8 mouse cellular contexts compared by ENCODE assay signal in the genomic region with DNA sequence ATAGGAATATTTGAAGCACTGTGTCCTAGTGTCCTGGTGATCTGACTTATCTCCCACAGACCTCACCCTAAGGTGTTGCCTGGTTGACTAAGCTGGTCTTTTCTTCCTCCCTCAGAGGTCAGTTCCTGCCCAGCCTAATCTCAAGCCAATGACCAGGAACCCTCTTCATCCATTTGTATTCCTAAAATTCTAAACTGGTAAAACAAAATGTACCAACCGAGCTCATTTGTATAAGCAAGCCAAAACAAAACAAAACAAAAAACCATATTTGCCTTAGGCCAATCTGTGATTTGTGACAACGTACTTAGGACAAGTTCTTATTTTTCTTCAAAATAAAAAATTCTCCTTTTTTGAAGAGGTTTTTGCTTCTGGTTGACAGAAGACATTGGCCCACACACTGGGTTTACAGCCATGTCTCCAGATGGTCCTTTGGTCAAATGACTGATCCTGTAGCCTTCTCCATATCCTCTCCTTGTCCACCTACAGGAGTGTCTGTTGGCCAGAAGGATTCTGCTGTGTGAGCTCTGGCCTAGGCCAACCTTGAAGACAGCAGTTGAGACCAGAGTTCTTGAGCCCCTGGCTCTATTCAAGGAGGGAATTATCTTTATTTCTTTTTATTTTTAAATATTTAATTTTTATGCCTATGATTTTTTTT. TPM values are rescaled to one million over a fixed set of nuclear protein-coding genes. Genes with fewer than 3 reads are reported as not detected.
DNase-seq lines count a peak whose midpoint lies in the region; ATAC-seq and TF ChIP-seq lines count a peak whose summit lies in the region.

No protein-coding gene starts in this region.

- H3K27me3 ChIP-seq in heart, postnatal 0 days (ENCODE audit: control insufficient read depth, insufficient read depth, low read length): no peaks in the 10 kb centered on the region
- H3K27me3 ChIP-seq in hindbrain, embryonic 12.5 days: no peaks in the 10 kb centered on the region
- H3K27me3 ChIP-seq in midbrain, embryonic 12.5 days: no peaks in the 10 kb centered on the region

- H3K36me3 ChIP-seq in heart, postnatal 0 days (replicated peaks; ENCODE audit: control insufficient read depth, insufficient read depth, low read length): 0 out of 2 replicates have a peak, but pooled peaks cover 5% of the 10 kb centered on the region
- H3K36me3 ChIP-seq in hindbrain, embryonic 12.5 days: no peaks in the 10 kb centered on the region
- H3K36me3 ChIP-seq in midbrain, embryonic 12.5 days: no peaks in the 10 kb centered on the region

- ATAC-seq in heart, postnatal 0 days (ENCODE audit: insufficient read depth, low read depth): no peak
- peak; percentile 43 for ATAC-seq in hindbrain, embryonic 12.5 days (ENCODE audit: low FRiP score)
- peak; percentile 13; the same call in 1 of the 2 replicates for ATAC-seq in midbrain, embryonic 12.5 days (ENCODE audit: low FRiP score, low read depth)

- H3K27ac ChIP-seq in heart, postnatal 0 days (ENCODE audit: low read depth): peak overlapping the region; percentile 99
- peak overlapping the region; percentile 77 for H3K27ac ChIP-seq in brown adipose tissue, adult 24 weeks (replicated peaks; ENCODE audit: low read depth, low read length)
- H3K27ac ChIP-seq in hindbrain, embryonic 12.5 days: no peak overlapping the region
- no peak overlapping the region; the same call in 1 of the 2 replicates for H3K27ac ChIP-seq in midbrain, embryonic 12.5 days (replicated peaks)

- no peak for TF ChIP-seq CTCF in heart, postnatal 0 days (IDR thresholded peaks at IDR 0.05; ENCODE audit: low read depth)

- H3K9ac ChIP-seq in heart, postnatal 0 days (replicated peaks; ENCODE audit: low read depth, low read length): 0 out of 2 replicates have a peak overlapping the region, but pooled peaks have one; percentile 100
- no peak overlapping the region for H3K9ac ChIP-seq in hindbrain, embryonic 12.5 days
- H3K9ac ChIP-seq in midbrain, embryonic 12.5 days (replicated peaks): no peak overlapping the region

- no peaks in the 10 kb centered on the region for H3K9me3 ChIP-seq in heart, postnatal 0 days (replicated peaks; ENCODE audit: control insufficient read depth, low read length)
- no peaks in the 10 kb centered on the region for H3K9me3 ChIP-seq in hindbrain, embryonic 12.5 days (replicated peaks)
- H3K9me3 ChIP-seq in midbrain, embryonic 12.5 days: 0 out of 2 replicates have a peak, but pooled peaks cover 4% of the 10 kb centered on the region

- peak overlapping the region; percentile 100; the same call in 1 of the 2 replicates for H3K4me3 ChIP-seq in heart, postnatal 0 days (ENCODE audit: low read depth, low read length)
- no peak overlapping the region for H3K4me3 ChIP-seq in brown adipose tissue, adult 24 weeks (ENCODE audit: insufficient read depth, low read depth, low read length)
- peak overlapping the region; percentile 94 for H3K4me3 ChIP-seq in hindbrain, embryonic 12.5 days
- peak overlapping the region; percentile 72; the same call in 1 of the 2 replicates for H3K4me3 ChIP-seq in midbrain, embryonic 12.5 days

- WGBS in heart, postnatal 0 days: 82% methylated on average over 2 of the region's 2 CpGs
- 87% methylated on average over 2 of the region's 2 CpGs for WGBS in hindbrain, embryonic 12.5 days
- WGBS in midbrain, embryonic 12.5 days: 77% methylated on average over 2 of the region's 2 CpGs

- no peak for TF ChIP-seq EP300 in heart, postnatal 0 days (IDR thresholded peaks at IDR 0.05; ENCODE audit: low read depth)

- peak overlapping the region; percentile 74 for H3K4me2 ChIP-seq in heart, postnatal 0 days (ENCODE audit: low read depth, low read length)
- peak overlapping the region; percentile 66 for H3K4me2 ChIP-seq in hindbrain, embryonic 12.5 days (replicated peaks)
- peak overlapping the region; percentile 62 for H3K4me2 ChIP-seq in midbrain, embryonic 12.5 days (replicated peaks)

- DNase-seq in heart, postnatal 0 days (ENCODE audit: low spot score): no peak
- DNase-seq in heart, adult 8-10 months (ENCODE audit: low spot score): no peak
- no peak for DNase-seq in adipocyte (ENCODE audit: low spot score)
- no peak for DNase-seq in right cerebral cortex, postnatal 36 days (ENCODE audit: low spot score in 2 of 2)
- DNase-seq in thymus, postnatal 14 days: no peak

- H3K4me1 ChIP-seq in heart, postnatal 0 days (ENCODE audit: control insufficient read depth, insufficient read depth): peaks cover 49% of the 10 kb centered on the region
- peaks cover 16% of the 10 kb centered on the region for H3K4me1 ChIP-seq in brown adipose tissue, adult 24 weeks (ENCODE audit: control insufficient read depth, insufficient read depth, insufficient read length, low read length)
- peaks cover 18% of the 10 kb centered on the region for H3K4me1 ChIP-seq in hindbrain, embryonic 12.5 days
- H3K4me1 ChIP-seq in midbrain, embryonic 12.5 days: peaks cover 36% of the 10 kb centered on the region

RNA-seq across cellular contexts. Expression of a gene that starts 0.8 kb away (rescaled TPM):
- 388 and 470 TPM in 2 replicates for total RNA-seq in heart, postnatal 0 days (2014; rRNA removed; ENCODE audit: low replicate concordance)
- polyA plus RNA-seq in heart, postnatal 0 days (2015; fragmentation: Nextera tagmentation; extraction: Ambion mirVana): 907 and 943 TPM in 2 replicates
- 100 to 1,000 TPM; 747 to 855 (median 798) TPM for total RNA-seq in heart, adult 8-10 months (2022)
- polyA plus RNA-seq in brown adipose tissue, adult 24 weeks (2012; ENCODE audit: insufficient read depth, insufficient read length, missing spikeins): 1,115 and 1,308 TPM in 2 replicates
- polyA plus RNA-seq in hindbrain, embryonic 12.5 days (2016; fragmentation: Nextera tagmentation; extraction: Ambion mirVana): 462 and 486 TPM in 2 replicates
- 326 and 367 TPM in 2 replicates for polyA plus RNA-seq in midbrain, embryonic 12.5 days (2016; fragmentation: Nextera tagmentation; extraction: Ambion mirVana)

Comparison
In these comparisons a context has a peak if more than half of its experiments do, and no peak if none do; other contexts are left out.
1. H3K27ac ChIP-seq: peak in heart, postnatal 0 days (single experiment) and brown adipose tissue, adult 24 weeks (single experiment); none in hindbrain, embryonic 12.5 days (single experiment) and midbrain, embryonic 12.5 days (single experiment).
2. Peak in every context shown above with its lines, with median percentiles within 50 percentile points of each other: H3K4me2 ChIP-seq.